Mouse (Mus musculus) ES-Bruce4 (cell line): Measurements from ENCODE around the gene Grin2a. TPM values are rescaled to one million over a fixed set of nuclear protein-coding genes. Genes with fewer than 3 reads are reported as not detected.

Source experiments
- H3K27ac ChIP-seq: 2 replicates; pipeline ENCODE4 v1.5.1; 2012; ENCODE audit warnings: low read length, inconsistent platforms; ENCODE audit not compliant: insufficient read depth
- H3K27me3 ChIP-seq: 2 replicates; pipeline ENCODE4 v1.6.1; 2012; ENCODE audit warnings: mild to moderate bottlenecking, low read length, inconsistent platforms; ENCODE audit not compliant: control insufficient read depth, poor library complexity, insufficient read depth, severe bottlenecking
- H3K36me3 ChIP-seq: 2 replicates; pipeline ENCODE4 v1.6.1; 2012; ENCODE audit warnings: inconsistent platforms, mild to moderate bottlenecking, low read length, moderate library complexity; ENCODE audit not compliant: control insufficient read depth, poor library complexity, insufficient read depth, severe bottlenecking
- H3K4me1 ChIP-seq: one replicate; pipeline ENCODE4 v1.8.1; 2011; ENCODE audit warnings: low read length; ENCODE audit not compliant: control insufficient read depth, insufficient read depth
- H3K4me3 ChIP-seq: 2 replicates; pipeline ENCODE4 v1.5.1; 2011; ENCODE audit warnings: low read depth, mild to moderate bottlenecking, low read length
- H3K9ac ChIP-seq: 2 replicates; pipeline ENCODE4 v1.6.1; 2012; ENCODE audit warnings: low read depth, mild to moderate bottlenecking, inconsistent platforms; ENCODE audit not compliant: poor library complexity, severe bottlenecking
- H3K9me3 ChIP-seq: replicated peaks from 2 replicates; pipeline ENCODE4 v1.6.1; 2012; ENCODE audit warnings: mild to moderate bottlenecking, low read length, inconsistent platforms; ENCODE audit not compliant: control insufficient read depth, poor library complexity, insufficient read depth, severe bottlenecking
- CTCF ChIP-seq: IDR thresholded peaks from one replicate; pipeline ENCODE4 v1.8.1; 2011; ENCODE audit warnings: low read depth, low read length
- EP300 ChIP-seq: IDR thresholded peaks from 2 replicates; pipeline ENCODE4 v1.6.1; 2011; ENCODE audit warnings: low read depth, low read length; ENCODE audit not compliant: insufficient read depth
- POLR2A ChIP-seq: IDR thresholded peaks from one replicate; pipeline ENCODE4 v1.8.1; 2011; ENCODE audit warnings: low read length; ENCODE audit not compliant: insufficient read depth
- polyA plus RNA-seq: library from polyadenylated mRNA; stranded (reverse); fragments of >200 nt; gene quantifications from 2 replicates; pipeline ENCODE4 v1.2.4, GENCODE M21; 2011; ENCODE audit warnings: low read depth; ENCODE audit not compliant: missing spikeins, insufficient read depth, insufficient read length

The Grin2a gene
- polyA plus RNA-seq, 1 experiment: 0.39 TPM

- H3K27ac ChIP-seq: no peak overlapping the region
- no peaks in the 10 kb centered on the region for H3K27me3 ChIP-seq
- H3K4me3 ChIP-seq: no peak overlapping the region
- no peaks in the 10 kb centered on the region for H3K9me3 ChIP-seq
- H3K4me1 ChIP-seq: no peaks in the 10 kb centered on the region
- H3K9ac ChIP-seq: no peak overlapping the region
- no peaks in the 10 kb centered on the region for H3K36me3 ChIP-seq
- no peak for TF ChIP-seq EP300
- no peak for TF ChIP-seq CTCF
- no peak for TF ChIP-seq POLR2A
These were observed 241.3 kb downstream of the Grin2a start for GRCm38 (mm10) chr16:9754061-9754460.

- H3K27ac ChIP-seq: no peak overlapping the region
- TF ChIP-seq POLR2A: no peak
- no peak for TF ChIP-seq EP300
- no peak for TF ChIP-seq CTCF
These were observed 242.3 kb downstream of the Grin2a start for GRCm38 (mm10) chr16:9753045-9753444.

GRCm38 (mm10) chr16:9752600-9752999, 242.8 kb downstream of the Grin2a start:
- Histone ChIP-seq H3K36me3 (no peaks in the 10 kb centered on the region), H3K9me3 (no peaks in the 10 kb centered on the region), H3K4me1 (no peaks in the 10 kb centered on the region), H3K27ac (no peak overlapping the region), H3K9ac (no peak overlapping the region), H3K27me3 (no peaks in the 10 kb centered on the region), H3K4me3 (no peak overlapping the region)
- no peak for TF ChIP-seq CTCF
- TF ChIP-seq EP300: no peak
- TF ChIP-seq POLR2A: no peak

More at GRCm38 (mm10) chr16:9753045-9753444, 242.3 kb downstream of the Grin2a start:
- Histone ChIP-seq H3K4me3 (no peak overlapping the region), H3K9me3 (no peaks in the 10 kb centered on the region), H3K36me3 (no peaks in the 10 kb centered on the region), H3K27me3 (no peaks in the 10 kb centered on the region), H3K9ac (no peak overlapping the region), H3K4me1 (no peaks in the 10 kb centered on the region)

- no peaks in the 10 kb centered on the region for H3K9me3 ChIP-seq
- H3K9ac ChIP-seq: no peak overlapping the region
- no peaks in the 10 kb centered on the region for H3K27me3 ChIP-seq
- H3K4me1 ChIP-seq: no peaks in the 10 kb centered on the region
- H3K36me3 ChIP-seq: no peaks in the 10 kb centered on the region
- no peak overlapping the region for H3K27ac ChIP-seq
- TF ChIP-seq POLR2A: no peak
- TF ChIP-seq CTCF: peak; percentile 57
- TF ChIP-seq EP300: no peak
- H3K4me3 ChIP-seq: no peak overlapping the region
These were observed 244.3 kb downstream of the Grin2a start for GRCm38 (mm10) chr16:9751045-9751569.

- no peaks in the 10 kb centered on the region for H3K36me3 ChIP-seq
- H3K27ac ChIP-seq: no peak overlapping the region
- no peaks in the 10 kb centered on the region for H3K27me3 ChIP-seq
- H3K9me3 ChIP-seq: no peaks in the 10 kb centered on the region
- H3K9ac ChIP-seq: no peak overlapping the region
- no peak overlapping the region for H3K4me3 ChIP-seq
- H3K4me1 ChIP-seq: no peaks in the 10 kb centered on the region
- TF ChIP-seq CTCF (no peak), POLR2A (no peak), EP300 (no peak)
These were observed 245.7 kb downstream of the Grin2a start for GRCm38 (mm10) chr16:9749661-9750060.

- H3K9me3 ChIP-seq: no peaks in the 10 kb centered on the region
- H3K9ac ChIP-seq: no peak overlapping the region
- H3K4me1 ChIP-seq: no peaks in the 10 kb centered on the region
- no peaks in the 10 kb centered on the region for H3K36me3 ChIP-seq
- H3K27ac ChIP-seq: no peak overlapping the region
- TF ChIP-seq CTCF: no peak
- TF ChIP-seq POLR2A: no peak
- TF ChIP-seq EP300: no peak
- no peaks in the 10 kb centered on the region for H3K27me3 ChIP-seq
- H3K4me3 ChIP-seq: no peak overlapping the region
These were observed 252.9 kb downstream of the Grin2a start for GRCm38 (mm10) chr16:9742443-9742842.
